Mouse (Mus musculus): ENCODE data around the gene Dnajc4. TPM values are rescaled to one million over a fixed set of nuclear protein-coding genes. Genes with fewer than 3 reads are reported as not detected.

The Dnajc4 gene
- polyA plus RNA-seq, 1 experiment, result 23.1 TPM

DNA sequence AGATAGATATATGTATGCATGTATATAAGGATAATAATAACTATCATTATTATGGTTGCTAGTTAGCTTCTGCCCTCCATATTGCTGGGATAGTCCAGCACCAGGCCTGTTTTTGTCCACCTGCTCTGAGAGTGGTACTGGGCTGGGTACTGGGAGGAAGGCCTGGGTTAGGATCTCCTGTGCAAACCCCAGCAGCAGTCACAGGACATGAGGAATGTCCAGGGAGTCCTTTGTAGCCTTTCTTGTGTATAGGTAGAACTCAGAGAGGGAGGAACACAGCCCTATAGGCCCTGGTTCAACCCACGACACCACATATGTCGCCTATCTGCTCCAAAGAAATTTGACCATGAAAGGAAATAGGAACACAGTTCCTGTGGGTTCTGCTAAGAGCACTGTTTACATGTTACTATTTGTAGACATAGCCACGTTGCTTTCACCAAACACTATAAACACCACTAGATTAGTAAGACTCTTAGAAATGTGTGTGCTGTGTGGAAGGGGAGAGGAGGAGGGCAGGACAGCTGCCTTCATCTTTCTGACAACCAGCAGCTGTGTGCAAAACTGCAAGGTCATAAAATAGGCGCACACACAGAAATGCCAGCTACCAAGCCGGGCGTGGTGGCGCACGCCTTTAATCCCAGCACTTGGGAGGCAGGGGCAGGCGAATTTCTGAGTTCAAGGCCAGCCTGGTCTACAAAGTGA, 14.7 kb upstream of the Dnajc4 start:
- no peak for TF ChIP-seq GATA1 (IDR thresholded peaks at IDR 0.05; ENCODE audit: low read length)

DNA sequence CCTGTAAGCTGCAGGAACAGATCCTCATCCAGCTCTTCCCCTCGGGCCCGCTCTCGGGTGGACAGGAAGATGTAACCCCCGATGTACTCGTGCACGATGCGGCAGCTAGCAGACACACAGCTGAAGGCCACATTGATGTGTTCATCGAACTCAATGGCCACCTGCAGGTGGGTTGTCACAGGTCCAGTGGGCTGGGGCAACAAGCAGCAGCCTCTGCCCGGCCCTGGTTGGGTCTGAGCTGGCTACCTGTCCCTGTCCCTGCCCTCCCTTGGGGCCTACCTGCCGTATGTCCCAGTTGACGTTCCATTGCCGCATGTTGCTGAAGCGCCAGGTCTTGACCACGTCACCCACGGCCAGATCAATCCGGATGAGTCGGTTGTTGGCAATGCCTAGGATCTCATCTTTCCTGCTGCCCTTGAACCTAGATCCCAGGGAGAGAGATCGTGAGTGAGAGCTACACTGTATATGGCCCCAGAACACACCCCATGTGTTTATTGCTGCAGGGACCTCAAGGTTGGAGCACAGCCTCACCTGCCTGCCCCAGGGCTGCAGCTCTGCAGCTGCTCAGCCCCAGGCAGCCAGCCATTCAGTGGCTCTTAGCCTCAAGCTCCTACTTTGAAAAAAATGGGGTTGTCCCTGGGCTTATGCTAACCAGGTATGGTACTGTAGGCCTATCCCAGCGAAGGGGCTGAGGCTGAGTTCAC, 7.1 kb upstream of the Dnajc4 start:
- no peak for TF ChIP-seq GATA1 (IDR thresholded peaks at IDR 0.05; ENCODE audit: low read length)

DNA sequence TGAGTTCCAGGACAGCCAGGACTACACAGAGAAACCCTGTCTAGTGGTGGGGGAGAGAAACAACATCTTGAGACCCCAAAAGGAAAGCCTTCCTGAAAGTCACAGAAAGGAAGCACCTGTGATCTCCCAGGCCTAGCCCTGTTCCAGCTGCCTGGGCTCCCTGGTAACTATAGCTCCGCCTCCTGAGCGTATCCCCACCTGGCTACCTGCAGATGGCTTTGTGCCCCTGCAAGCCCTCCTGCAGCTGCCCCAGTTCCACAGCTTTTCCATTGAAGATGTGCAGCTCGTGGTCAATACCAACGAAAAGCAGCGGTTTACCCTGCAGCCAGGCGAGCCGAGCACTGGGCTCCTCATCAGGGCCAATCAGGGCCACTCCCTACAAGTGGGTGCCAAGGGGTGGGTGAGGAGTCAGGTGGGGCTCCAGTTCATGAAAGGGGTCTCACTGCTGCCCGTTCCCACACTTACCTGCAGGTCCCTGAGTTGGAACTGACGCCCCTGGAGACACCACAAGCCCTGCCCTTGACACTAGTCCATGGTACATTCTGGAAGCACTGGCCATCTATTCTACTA, 5.4 kb upstream of the Dnajc4 start:
- TF ChIP-seq GATA1 (IDR thresholded peaks at IDR 0.05; ENCODE audit: low read length), result no peak

DNA sequence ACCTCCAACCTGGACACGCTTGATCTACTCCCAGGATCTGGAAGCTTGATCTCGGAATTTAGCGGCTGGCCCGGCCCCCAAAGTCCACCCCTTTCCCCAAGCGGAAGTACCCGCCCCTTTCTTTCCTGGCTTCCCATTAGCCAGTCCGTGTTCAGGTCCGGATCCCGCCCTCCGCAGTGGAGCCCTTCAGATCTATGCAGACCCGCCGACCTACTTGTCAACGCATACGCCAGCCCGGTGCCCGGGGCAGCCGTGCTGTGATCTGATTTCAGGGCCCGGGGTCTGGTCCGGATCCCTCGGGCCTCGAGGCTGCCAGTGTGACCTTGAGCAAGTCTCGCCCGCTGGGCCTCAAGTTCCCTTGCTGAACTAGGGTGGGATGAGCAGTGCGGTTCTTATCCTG, 3.6 kb upstream of the Dnajc4 start, which contains the start of the genes Nudt22 and Trpt1:
Nudt22 (minus strand) TSS at position 112 of the 400 bp plus-strand sequence.
Trpt1 (plus strand) TSS at position 126 of the 400 bp plus-strand sequence.
- TF ChIP-seq GATA1 (IDR thresholded peaks at IDR 0.05; ENCODE audit: low read length), result no peak

DNA sequence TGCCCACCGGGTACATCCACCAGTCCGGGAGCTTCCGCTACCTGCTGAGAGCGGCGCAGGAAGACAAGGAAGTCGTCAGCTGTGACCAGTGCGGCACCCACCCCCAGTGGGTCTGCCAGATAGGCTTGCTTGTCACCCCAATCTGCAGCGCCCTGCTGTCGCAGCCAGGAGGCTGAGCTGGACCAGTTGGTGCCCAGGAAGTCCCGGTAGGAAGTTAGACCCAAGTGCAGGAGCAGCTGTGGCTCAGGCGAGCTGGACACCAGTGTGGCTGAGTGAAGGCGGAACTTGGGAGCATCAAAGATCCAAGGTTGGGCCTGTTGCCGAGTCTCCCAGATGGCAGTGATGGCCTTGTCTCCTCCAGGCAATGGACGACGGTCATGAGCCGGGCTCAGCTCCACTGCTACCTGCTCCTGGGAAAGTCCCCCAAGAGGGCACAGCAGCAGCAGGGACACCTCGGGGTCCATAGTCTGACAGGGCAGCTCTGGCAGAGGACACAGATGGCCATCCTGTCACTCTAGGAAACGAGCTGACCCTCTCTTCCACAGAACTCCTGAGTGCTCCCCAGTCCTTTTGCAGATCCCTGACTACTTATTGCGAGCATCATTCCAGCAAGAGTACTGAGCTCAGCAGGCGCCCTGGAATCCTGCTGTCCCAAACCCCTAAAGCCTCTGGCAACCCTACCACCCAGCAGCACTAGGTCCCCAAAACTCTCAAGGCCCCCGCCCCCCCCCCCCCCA, 3.1 kb upstream of the Dnajc4 start:
- no peak for TF ChIP-seq GATA1 (IDR thresholded peaks at IDR 0.05; ENCODE audit: low read length)

DNA sequence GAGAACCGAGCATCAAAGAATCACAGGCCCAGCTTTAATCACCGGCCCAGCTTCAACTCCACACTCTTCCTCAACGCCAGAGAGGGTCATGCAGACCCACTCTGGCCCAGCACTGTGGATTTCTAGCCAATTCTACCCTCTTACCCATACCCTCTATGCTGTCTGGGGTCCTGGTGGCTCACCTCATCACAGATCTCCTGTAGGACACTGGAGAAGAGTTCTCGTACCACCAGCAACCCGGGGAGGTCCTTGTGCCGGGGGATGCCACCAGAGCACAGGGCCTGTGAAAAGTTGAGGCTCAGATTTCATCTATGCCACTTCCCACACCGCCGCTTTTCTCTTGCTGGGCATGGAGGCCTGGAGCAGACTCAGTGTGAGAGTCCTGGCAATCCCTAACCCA, 2.1 kb upstream of the Dnajc4 start:
- no peak for TF ChIP-seq GATA1 (IDR thresholded peaks at IDR 0.05; ENCODE audit: low read length)

DNA sequence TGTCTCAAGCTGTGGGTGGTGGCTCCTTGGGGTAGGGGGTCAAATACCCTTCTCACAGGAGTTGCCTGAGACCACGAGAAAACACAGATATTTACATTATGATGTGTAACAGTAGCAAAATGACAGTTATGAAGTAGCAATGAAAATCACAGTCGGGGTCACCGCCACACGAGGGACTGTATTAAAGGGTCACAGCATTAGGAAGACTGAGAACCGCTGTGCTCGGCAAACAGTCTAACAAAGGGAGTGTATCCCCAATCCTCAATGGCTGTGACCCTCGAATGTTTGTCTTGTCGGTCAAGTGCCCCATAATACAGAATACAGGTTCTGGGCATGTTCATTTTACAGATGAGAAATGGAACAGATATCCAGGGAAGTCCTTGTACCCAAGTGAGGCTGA, 1.6 kb upstream of the Dnajc4 start:
- no peak for TF ChIP-seq GATA1 (IDR thresholded peaks at IDR 0.05; ENCODE audit: low read length)

DNA sequence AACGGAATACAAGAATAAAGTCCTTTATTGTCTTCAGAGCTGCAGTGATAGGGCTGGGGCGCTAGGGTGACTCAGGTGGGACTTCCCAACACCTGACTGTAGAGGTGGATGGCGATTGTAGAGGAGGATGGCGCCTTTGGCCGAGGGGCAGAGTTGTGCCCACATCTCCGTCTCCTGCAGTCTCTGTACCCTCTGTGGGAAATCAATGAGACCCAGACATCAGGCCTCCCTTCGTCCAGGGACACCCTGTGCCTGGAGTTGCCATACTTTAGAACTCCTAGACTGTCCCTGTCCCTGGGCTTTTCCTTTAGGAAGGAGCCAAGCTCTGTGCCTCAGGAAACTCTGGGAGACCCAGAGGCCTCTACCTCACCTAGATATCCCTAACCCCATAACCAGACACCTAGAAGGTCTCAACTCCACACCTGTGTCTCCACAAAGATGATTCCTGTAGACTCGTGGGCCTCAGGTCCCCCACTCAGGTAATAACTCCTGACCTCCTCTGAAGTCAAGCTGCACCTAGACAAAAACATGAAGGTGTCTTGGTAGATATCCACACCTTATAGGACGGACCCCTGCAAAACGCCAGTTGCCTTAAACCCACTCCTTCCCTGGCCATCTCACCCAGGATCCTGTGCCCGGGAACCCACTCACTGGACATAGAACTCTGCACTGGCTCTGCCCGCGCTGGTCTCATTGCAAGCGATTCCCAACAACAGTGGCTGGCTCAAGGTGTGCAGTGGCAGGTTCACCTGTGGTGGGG, 819 bp upstream of the Dnajc4 start:
- no peak for TF ChIP-seq GATA1 (IDR thresholded peaks at IDR 0.05; ENCODE audit: low read length)

DNA sequence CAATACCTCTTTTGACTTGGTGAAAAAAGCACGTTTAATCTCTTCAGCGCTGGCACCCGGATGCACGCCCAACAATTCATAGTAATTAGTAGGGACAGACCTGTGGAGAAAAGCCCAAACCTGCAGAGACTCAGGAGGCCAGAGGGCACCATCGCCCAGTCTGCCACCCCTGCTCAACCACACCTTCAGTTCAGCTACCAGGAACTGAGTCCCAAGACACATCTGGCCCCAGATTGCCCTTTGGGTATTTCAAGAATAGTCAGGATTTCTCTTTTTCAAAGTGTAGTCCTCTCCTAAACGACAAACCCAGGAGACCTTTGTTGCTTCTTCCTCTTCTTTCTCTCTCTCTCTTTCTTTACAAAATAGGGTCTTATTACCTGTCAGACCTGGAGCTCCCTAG, 1.7 kb downstream of the Dnajc4 start:
- TF ChIP-seq GATA1 (IDR thresholded peaks at IDR 0.05; ENCODE audit: low read length), result no peak

DNA sequence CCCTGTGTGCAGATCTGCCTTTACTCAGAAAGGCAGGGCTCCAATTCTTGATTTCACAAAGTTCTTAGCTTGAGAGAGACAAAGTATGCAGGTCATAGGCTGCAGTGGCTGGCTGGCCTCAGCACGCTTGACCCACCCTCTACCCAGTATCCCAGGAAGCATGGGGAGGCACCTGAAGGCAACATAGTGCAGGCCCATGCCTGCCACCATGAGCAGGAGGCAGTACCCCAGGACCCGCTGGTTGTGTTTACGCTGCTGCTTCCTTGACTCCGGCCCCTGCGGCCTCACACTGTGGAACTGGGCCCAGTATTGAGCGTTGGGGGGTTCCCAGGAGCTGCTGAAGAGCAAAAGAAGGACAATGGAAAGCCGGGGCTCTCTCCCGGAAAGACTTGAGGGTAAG, 3.1 kb downstream of the Dnajc4 start:
- no peak for TF ChIP-seq GATA1 (IDR thresholded peaks at IDR 0.05; ENCODE audit: low read length)

DNA sequence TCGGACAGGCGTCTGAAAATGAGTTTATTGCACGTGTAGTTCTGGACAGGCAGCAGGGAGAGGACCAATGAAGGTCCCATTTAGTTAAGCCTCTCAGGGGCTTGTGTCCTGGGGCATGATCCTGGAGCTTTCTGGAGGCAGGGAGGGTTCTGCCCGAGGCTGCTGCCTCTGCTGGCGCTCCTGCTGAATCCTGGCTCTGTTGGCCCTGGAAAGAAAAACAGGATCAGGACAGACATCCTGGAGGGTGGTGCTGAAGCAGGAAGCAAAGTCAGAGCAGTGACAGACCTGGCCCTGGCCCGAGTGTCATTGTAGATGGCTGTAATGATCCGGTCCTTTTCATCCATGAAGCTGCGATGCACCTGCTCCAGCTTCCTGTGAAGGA, 4.5 kb downstream of the Dnajc4 start:
- TF ChIP-seq GATA1 (IDR thresholded peaks at IDR 0.05; ENCODE audit: low read length), result no peak

DNA sequence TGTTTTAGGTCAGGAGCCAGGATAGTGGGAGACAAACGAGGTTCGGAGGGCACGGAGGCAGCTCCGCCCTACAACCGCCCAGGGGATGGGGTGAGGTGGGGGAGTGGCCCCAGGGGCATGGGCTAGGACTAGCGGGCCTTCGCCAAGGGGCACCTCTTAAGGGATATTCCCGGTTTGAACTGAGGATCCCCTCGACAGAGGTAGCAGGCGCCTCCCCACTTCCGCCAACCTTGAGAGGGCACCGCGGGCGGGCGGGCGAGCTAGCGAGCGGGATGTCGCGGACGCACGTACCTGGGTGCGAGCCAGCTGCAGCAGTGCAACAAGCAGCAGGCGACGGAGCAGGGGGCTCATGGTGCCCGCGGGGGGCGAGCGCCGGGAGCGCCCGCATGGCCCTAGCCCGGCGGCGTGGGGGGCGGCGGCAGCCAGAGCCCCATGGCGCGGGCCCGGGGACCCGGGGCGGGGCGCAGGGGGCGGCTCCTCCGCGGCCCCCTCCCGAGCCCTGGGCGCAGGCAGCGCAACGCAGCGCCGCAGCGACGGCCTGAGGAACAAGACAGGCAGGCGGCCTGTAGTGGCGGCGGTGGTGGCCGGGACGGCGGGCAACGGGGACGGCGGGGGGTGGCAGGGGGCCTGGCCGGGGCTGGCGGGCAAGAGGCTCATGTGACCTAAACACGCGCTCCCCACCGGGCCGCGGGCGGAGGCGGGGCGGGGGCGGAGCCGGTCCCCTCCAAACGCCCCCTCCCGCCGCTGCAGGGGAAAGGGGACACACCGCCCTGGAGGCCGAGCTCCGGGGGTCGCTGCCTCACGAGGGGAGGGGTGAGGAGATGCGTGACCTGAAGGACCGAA, 5.1 kb downstream of the Dnajc4 start, which contains the start of gene Vegfb:
Vegfb (minus strand) TSS at position 591 of the 843 bp plus-strand sequence.
- no peak for TF ChIP-seq GATA1 (IDR thresholded peaks at IDR 0.05; ENCODE audit: low read length)

DNA sequence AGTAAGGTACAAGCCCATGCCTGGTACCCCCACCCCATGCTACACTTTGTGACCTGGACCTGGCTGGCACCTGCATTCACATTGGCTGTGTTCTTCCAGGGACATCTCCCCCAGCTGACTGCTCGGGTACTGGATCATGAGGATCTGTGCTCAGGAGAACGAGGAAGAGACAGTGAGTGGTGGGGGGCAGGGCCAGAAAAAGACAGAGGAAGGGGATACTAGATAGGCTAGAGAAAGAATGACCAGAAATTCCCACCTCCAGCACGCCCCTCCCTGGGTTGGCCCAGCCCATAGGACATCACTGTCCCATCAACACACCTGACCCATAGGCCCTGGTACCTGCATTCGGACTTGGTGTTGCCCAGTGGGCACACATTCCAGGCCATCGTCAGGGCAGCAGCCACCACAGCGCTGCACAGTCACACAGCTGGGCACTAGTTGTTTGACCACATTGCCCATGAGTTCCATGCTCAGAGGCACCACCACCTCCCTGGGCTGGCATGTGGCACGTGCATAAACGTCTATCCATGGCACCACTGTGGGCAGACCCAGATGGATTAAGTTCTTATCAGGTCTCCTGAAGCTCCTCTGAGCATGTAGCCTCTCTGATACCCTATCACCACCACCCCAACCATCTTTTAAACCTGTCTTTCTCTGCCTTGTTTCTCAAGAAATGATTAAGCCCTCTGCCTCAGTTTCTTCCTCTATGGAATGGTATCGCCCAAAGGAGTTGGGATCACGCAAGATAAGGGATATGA, 6.2 kb downstream of the Dnajc4 start:
- no peak for TF ChIP-seq GATA1 (IDR thresholded peaks at IDR 0.05; ENCODE audit: low read length)

DNA sequence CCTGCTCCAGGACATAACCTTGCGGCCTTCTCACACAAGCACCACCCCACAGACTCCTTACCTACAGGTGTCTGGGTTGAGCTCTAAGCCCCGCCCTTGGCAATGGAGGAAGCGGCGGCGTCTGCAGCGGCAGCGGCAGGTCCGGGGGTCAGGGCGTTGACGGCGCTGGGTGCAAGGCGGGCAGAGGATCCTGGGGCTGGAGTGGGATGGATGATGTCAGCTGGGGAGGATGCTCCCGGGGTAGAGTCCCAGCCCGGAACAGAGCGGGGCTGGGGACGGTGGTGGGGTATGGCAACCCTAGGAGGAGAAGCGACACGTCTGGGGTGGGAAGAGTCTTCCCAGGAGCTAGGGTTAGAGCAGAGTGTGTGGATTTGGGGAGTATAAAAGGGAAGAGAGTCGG, 7.1 kb downstream of the Dnajc4 start:
- TF ChIP-seq GATA1 (IDR thresholded peaks at IDR 0.05; ENCODE audit: low read length), result no peak
